In the genomic region with DNA sequence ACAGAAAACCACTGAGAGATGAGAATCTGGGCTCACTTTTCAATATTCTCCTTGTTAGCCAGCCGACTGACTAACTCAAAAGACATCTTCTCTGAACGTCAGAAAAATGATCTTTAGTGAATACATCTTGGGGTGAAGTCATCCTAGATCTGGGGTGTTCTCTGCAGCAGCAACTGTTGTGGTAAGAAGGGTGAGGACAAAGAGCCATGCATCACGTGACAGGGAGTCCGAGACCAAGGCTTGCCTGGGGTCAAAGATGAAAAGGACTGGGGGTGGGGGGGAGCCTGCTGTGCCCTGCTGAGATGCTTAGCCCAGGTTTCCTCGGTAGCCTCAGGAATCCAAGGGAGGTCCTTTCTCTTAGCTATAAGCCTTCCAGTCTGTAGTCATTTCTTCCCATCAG, we compare ENCODE assay signal across 36 mouse cellular contexts. TPM values are rescaled to one million over a fixed set of nuclear protein-coding genes. Genes with fewer than 3 reads are reported as not detected.
"Had no signal": no experiment of that assay in that cellular context is flagged by ENCODE, and none has a peak within 500 bp of the region (broad histone marks: within the 10 kb centered on the region; RNA-seq: fewer than 3 reads in every experiment).

No protein-coding gene starts in this region.

- H3K36me3 ChIP-seq: heart, embryonic 10.5 days; heart, embryonic 12.5 days; hindbrain, embryonic 10.5 days; hindbrain, embryonic 13.5 days; hindbrain, embryonic 15.5 days; kidney, embryonic 15.5 days; limb, embryonic 10.5 days; limb, embryonic 12.5 days; liver, embryonic 13.5 days; liver, embryonic 15.5 days had no signal

- H3K9ac ChIP-seq: heart, embryonic 12.5 days; hindbrain, embryonic 13.5 days; hindbrain, embryonic 15.5 days; kidney, embryonic 15.5 days; limb, embryonic 12.5 days; liver, embryonic 13.5 days; liver, embryonic 15.5 days had no signal

- DNase-seq: gastrocnemius, adult 2 months; gastrocnemius, postnatal 10 days; gastrocnemius, postnatal 25 days; heart, adult 18-20 months; heart, postnatal 10 days; heart, postnatal 4 days; kidney, adult 11 months; kidney, adult 2 months; kidney, adult 9 months; kidney, postnatal 14 days; kidney, postnatal 36 days; layer of hippocampus, adult 9-11 months; liver; liver, embryonic 13.5 days had no signal

- ATAC-seq: hindbrain, postnatal 0 days; intestine, embryonic 16.5 days had no signal

- H3K27ac ChIP-seq: gastrocnemius, adult 2 months; heart, embryonic 10.5 days; hindbrain, embryonic 10.5 days; hindbrain, embryonic 13.5 days; hindbrain, embryonic 15.5 days; hindbrain, postnatal 0 days; kidney, postnatal 0 days; left cerebral cortex, adult 2 months; limb, embryonic 10.5 days; limb, embryonic 12.5 days; liver, embryonic 13.5 days; liver, embryonic 15.5 days had no signal

- H3K4me3 ChIP-seq: gastrocnemius, adult 2 months; heart, embryonic 10.5 days; heart, embryonic 12.5 days; hindbrain, embryonic 10.5 days; hindbrain, embryonic 13.5 days; hindbrain, embryonic 15.5 days; kidney, embryonic 15.5 days; left cerebral cortex, adult 2 months; limb, embryonic 10.5 days; limb, embryonic 12.5 days; liver, embryonic 13.5 days; liver, embryonic 15.5 days had no signal

- H3K4me2 ChIP-seq: hindbrain, embryonic 13.5 days; limb, embryonic 12.5 days; liver, embryonic 11.5 days; liver, embryonic 13.5 days; liver, embryonic 15.5 days had no signal

- H3K27me3 ChIP-seq: heart, embryonic 12.5 days; kidney, embryonic 15.5 days; liver, embryonic 13.5 days had no signal

- H3K4me1 ChIP-seq: hindbrain, embryonic 13.5 days; hindbrain, embryonic 15.5 days; limb, embryonic 12.5 days; liver, embryonic 15.5 days had no signal

- H3K9me3 ChIP-seq: heart, embryonic 10.5 days; heart, embryonic 12.5 days; hindbrain, embryonic 13.5 days; hindbrain, embryonic 15.5 days; kidney, embryonic 15.5 days; liver, embryonic 15.5 days had no signal

RNA-seq across cellular contexts. Expression of a gene that starts 17.5 kb away (rescaled TPM):
- total RNA-seq: heart, postnatal 10 days; heart, postnatal 25 days; heart, postnatal 4 days; hindbrain, postnatal 0 days had no signal
- polyA plus RNA-seq: heart, embryonic 12.5 days; hindbrain, embryonic 13.5 days; hindbrain, postnatal 0 days; intestine, embryonic 14.5 days; intestine, embryonic 16.5 days; large intestine, adult 2 months; liver, embryonic 13.5 days; liver, embryonic 15.5 days had no signal

RNA-seq across cellular contexts. Expression of a gene that starts 58.6 kb away (rescaled TPM):
- total RNA-seq: gastrocnemius, adult 2 months; gastrocnemius, postnatal 25 days; granulocyte monocyte progenitor cell, adult 5-6 weeks; heart, adult 18-20 months; heart, adult 8-10 months; heart, postnatal 10 days; heart, postnatal 25 days; heart, postnatal 4 days; hindbrain, postnatal 0 days had no signal
- polyA plus RNA-seq: heart, embryonic 10.5 days; heart, embryonic 12.5 days; heart, embryonic 14.5 days; heart, embryonic 16.5 days; hindbrain, embryonic 10.5 days; hindbrain, embryonic 13.5 days; hindbrain, embryonic 15.5 days; limb, embryonic 10.5 days; limb, embryonic 12.5 days; limb, embryonic 14.5 days had no signal
